Mouse (Mus musculus) midbrain, embryonic 12.5 days (tissue): ENCODE data around the gene Rbms3. TPM values are rescaled to one million over a fixed set of nuclear protein-coding genes. Genes with fewer than 3 reads are reported as not detected.

Source experiments
- ATAC-seq: fragments of 200-750 bp; cut with Nextera tagmentation; 2 replicates; pipeline ENCODE4 v1.8.0; 2017; ENCODE audit warnings: low read depth, moderate TSS enrichment, moderate library complexity; ENCODE audit not compliant: low FRiP score
- H3K27ac ChIP-seq: fragments of 300-500 bp; sonication (generic); replicated peaks from 2 replicates; pipeline ENCODE4 v1.5.1; 2016; ENCODE audit warnings: mild to moderate bottlenecking
- H3K27me3 ChIP-seq: fragments of 300-500 bp; sonication (generic); 2 replicates; pipeline ENCODE4 v1.6.1; 2016; ENCODE audit warnings: mild to moderate bottlenecking
- H3K36me3 ChIP-seq: fragments of 300-500 bp; sonication (generic); 2 replicates; pipeline ENCODE4 v1.6.1; 2016
- H3K4me1 ChIP-seq: fragments of 300-500 bp; sonication (generic); 2 replicates; pipeline ENCODE4 v1.6.1; 2016
- H3K4me2 ChIP-seq: fragments of 300-500 bp; sonication (generic); replicated peaks from 2 replicates; pipeline ENCODE4 v1.6.1; 2016; ENCODE audit warnings: mild to moderate bottlenecking, moderate library complexity
- H3K4me3 ChIP-seq: fragments of 300-500 bp; sonication (generic); 2 replicates; pipeline ENCODE4 v1.5.1; 2016; ENCODE audit warnings: mild to moderate bottlenecking
- H3K9ac ChIP-seq: fragments of 300-500 bp; sonication (generic); replicated peaks from 2 replicates; pipeline ENCODE4 v1.6.1; 2016; ENCODE audit warnings: mild to moderate bottlenecking, moderate library complexity
- H3K9me3 ChIP-seq: fragments of 300-500 bp; sonication (generic); 2 replicates; pipeline ENCODE4 v1.6.1; 2016; ENCODE audit warnings: mild to moderate bottlenecking
- WGBS: fragments of 180-500 bp; shearing (Covaris S2); methylation state at CpG from one replicate; pipeline ENCODE4 v1.1.7; 2016; 5-methylcytosine and 5-hydroxymethylcytosine counted together
- polyA plus RNA-seq: library from polyadenylated mRNA; unstranded; fragments of >200 nt; fragmentation: Nextera tagmentation; extraction: Ambion mirVana; gene quantifications from 2 replicates; pipeline ENCODE4 v1.2.1, GENCODE M21; 2016

The Rbms3 gene
- polyA plus RNA-seq, 1 experiment from 2014 or later = 25.8 TPM

DNA sequence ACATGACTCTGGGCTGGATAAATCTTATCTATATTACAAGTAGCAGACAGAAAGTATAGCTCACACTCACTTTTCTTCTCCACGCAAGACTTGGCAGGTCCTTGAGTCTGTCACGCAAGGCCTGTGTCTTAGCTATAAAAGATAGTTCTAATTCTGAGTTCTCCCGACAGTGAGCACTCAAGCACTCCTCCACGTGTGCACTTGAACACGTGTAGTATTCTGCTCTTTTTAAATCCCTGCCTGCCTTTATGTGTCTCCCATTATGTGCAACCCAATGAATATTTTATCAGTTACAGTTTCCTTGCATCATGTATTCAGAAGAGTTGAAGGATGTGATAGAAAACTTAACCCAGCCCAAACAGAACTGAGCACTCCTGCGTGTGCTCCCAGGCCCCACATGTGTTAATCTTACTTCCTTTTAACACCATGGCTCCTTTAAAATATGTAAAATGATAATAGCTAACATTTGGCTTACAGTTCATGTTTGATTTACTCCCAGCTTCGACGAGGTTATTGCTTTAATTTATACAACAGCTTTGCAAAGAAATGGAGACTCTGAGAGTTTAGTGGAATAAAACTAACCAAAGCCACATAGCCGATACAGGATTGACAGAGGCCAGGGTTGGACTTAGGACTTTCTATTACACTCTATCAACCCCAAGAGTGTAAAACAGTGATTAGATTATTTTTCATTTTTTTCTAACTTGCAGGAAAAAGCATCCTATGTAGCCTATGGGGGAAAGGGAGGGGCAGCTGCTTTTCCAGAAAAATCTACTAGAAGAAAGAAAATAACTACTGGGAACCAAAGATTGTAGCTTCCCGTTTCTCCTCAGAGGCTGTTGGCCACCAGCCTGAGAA is 749.9 kb downstream of the Rbms3 start:
- Histone ChIP-seq H3K4me3 (no peak overlapping the region), H3K4me2 (no peak overlapping the region), H3K27me3 (no peaks in the 10 kb centered on the region), H3K9ac (no peak overlapping the region), H3K4me1 (no peaks in the 10 kb centered on the region), H3K9me3 (peaks cover 3% of the 10 kb centered on the region; the same call in 1 of the 2 replicates), H3K27ac (no peak overlapping the region), H3K36me3 (no peaks in the 10 kb centered on the region)
- ATAC-seq = no peak
- 92% methylated on average over 10 of the region's 10 CpGs for WGBS

DNA sequence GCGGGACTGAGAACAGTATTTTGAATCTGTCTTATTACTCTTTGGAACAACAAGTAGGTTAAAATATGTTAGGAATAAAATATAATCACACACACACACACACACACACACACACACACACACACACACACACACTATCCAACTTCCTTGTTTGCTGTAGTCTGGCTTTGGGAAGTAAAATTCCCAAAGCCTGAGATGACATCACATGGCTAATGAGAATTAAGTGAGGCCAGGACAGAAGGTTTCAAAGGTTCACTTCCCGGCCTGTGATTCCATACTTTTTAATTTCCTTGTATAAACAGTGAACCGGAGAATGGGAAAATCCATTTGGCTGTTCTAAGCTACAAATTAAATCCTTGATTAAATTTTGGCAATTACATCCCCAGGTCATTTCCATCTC is 752.9 kb downstream of the Rbms3 start:
- no peak overlapping the region for H3K4me3 ChIP-seq
- H3K36me3 ChIP-seq = no peaks in the 10 kb centered on the region
- no peak overlapping the region for H3K27ac ChIP-seq
- no peak overlapping the region for H3K9ac ChIP-seq
- H3K4me2 ChIP-seq = no peak overlapping the region
- no peaks in the 10 kb centered on the region for H3K4me1 ChIP-seq
- H3K9me3 ChIP-seq = peaks cover 3% of the 10 kb centered on the region; the same call in 1 of the 2 replicates
- H3K27me3 ChIP-seq = no peaks in the 10 kb centered on the region
- ATAC-seq = no peak
- WGBS = 72% methylated on average over 3 of the region's 3 CpGs

DNA sequence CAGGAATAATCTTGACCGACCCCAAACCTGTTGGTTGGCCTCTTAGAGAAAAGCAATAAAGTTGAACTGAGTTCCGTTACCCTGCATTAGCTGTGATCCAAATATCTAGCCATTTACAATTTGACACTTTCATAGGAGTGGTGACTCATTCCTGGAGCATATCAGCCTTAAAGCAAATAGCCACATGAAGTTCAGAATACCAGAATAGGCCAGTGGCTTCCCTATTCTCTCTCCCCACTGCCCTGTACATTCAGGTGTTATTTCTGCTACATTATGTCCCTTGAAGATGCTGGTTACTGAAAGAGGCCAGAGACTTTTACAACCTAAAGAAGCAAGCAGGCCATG is 755.8 kb downstream of the Rbms3 start:
- no peak overlapping the region for H3K27ac ChIP-seq
- WGBS = 66% methylated on average over 2 of the region's 2 CpGs
- H3K9me3 ChIP-seq = peaks cover 3% of the 10 kb centered on the region; the same call in 1 of the 2 replicates
- H3K4me3 ChIP-seq = no peak overlapping the region
- H3K9ac ChIP-seq = no peak overlapping the region
- no peaks in the 10 kb centered on the region for H3K36me3 ChIP-seq
- H3K27me3 ChIP-seq = no peaks in the 10 kb centered on the region
- no peaks in the 10 kb centered on the region for H3K4me1 ChIP-seq
- H3K4me2 ChIP-seq = no peak overlapping the region
- no peak for ATAC-seq

DNA sequence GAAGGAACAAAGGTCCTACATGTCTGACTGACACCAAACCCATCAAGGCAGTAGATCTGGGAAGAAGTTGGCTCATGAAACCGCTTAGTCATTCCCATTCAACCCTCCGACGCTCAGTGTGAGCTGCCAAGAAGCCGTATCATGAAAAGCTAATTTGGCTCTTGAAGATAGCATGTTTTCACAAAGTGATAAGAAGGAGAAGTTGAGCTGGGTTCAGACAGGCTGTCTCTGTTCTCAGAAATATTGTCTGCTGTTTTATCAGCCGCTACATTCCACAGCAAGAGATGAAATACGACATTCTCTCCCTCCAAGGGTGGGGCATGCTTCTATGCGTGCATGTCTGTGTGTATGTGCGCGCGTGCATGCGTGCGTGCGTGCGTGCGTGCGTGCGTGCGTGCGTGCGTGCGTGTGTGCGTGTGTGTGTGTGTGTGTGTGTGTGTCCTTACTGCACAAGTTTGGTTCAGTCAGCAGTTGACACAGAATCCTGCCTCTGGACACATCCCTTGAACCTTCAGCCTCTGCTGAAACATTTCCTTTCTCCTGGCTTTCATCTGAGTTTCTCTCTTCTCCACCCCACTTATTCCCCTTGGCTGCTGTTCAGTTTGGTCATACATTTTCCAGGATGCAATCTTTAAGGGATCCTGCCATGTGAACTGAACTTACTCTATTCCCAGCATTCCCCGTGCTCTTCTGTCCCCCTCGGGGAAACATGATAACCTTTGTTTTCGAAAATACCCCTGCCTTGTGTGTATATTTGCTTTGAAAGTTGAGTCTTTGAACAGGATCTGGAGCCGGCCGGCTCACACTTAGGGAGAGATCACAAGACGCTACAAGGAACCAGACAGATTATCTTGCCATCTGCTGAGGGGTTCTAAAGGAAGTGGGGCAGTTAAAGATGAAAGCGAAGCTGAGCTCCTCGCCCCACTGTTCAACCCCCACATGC is 756.4 kb downstream of the Rbms3 start:
- Histone ChIP-seq H3K9ac (no peak overlapping the region), H3K4me2 (no peak overlapping the region), H3K27me3 (no peaks in the 10 kb centered on the region), H3K27ac (no peak overlapping the region), H3K9me3 (0 out of 2 replicates have a peak, but pooled peaks cover 3% of the 10 kb centered on the region), H3K4me3 (no peak overlapping the region), H3K36me3 (no peaks in the 10 kb centered on the region), H3K4me1 (no peaks in the 10 kb centered on the region)
- ATAC-seq = no peak
- 81% methylated on average over 30 of the region's 30 CpGs for WGBS

DNA sequence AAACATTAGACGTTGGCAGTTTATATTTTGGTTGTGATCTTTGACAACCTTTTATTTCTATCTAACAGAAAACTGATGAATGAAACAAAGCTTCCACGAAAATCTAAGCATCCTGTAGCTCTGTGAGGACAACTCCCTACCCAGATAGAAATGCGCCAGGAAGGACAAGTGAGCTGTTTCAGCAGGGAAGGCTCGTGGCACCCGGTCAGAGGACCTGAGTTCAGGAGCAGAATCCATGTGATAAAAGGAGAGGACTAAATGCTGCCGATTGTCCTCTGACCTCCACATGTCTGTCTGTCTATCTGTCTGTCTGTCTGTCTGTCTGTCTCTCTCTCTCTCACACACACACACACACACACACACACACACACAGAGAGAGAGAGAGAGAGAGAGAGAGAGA is 757.4 kb downstream of the Rbms3 start:
- no peak for ATAC-seq
- no peak overlapping the region for H3K4me2 ChIP-seq
- no peaks in the 10 kb centered on the region for H3K27me3 ChIP-seq
- 0 out of 2 replicates have a peak, but pooled peaks cover 3% of the 10 kb centered on the region for H3K9me3 ChIP-seq
- H3K36me3 ChIP-seq = no peaks in the 10 kb centered on the region
- WGBS = 88% methylated on average over 6 of the region's 6 CpGs
- H3K4me1 ChIP-seq = no peaks in the 10 kb centered on the region
- H3K27ac ChIP-seq = no peak overlapping the region
- no peak overlapping the region for H3K4me3 ChIP-seq
- H3K9ac ChIP-seq = no peak overlapping the region

DNA sequence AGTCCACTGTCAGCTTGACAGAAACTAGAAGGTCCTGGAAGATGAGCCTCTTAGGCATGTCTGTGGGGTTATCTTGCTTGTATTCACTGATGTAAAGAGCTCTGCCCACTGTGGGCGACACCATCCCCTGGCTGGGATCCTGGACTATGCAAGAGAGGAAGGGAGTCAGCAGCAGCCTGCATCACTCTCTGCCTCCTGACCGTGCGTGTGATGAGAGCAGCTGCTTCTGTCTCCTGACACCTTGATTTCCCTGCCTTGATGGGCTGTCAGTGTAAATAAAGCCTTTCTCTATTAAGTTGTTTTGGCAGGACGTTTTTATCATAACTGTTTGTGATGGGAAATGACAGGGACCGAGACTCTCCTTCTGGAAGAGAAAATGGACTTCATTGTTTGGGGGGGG is 758.1 kb downstream of the Rbms3 start:
- Histone ChIP-seq H3K4me2 (no peak overlapping the region), H3K9ac (no peak overlapping the region), H3K4me3 (no peak overlapping the region), H3K9me3 (0 out of 2 replicates have a peak, but pooled peaks cover 3% of the 10 kb centered on the region), H3K27ac (no peak overlapping the region), H3K36me3 (no peaks in the 10 kb centered on the region), H3K4me1 (no peaks in the 10 kb centered on the region), H3K27me3 (no peaks in the 10 kb centered on the region)
- ATAC-seq = no peak
- 93% methylated on average over 5 of the region's 5 CpGs for WGBS

DNA sequence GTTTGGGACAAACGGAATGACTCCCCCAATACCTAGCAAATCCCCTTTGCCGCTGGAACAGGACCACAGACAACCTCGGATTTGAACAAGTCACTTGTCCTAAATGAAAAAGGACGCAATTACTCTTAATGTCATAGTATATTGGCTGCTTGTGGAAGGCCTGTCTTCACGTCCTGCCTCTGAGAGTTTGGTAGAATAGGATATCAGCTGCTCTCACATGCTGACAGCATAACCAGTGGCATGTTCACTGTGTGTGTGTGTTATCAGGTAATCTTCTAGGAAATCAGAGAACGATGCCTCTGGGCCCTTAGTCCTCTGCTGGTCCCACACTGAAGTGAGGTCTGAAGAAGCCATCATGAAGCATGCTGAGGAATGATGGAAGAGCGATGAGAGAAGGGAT is 763.7 kb downstream of the Rbms3 start:
- Histone ChIP-seq H3K9ac (no peak overlapping the region), H3K4me1 (no peaks in the 10 kb centered on the region), H3K27me3 (no peaks in the 10 kb centered on the region), H3K9me3 (no peaks in the 10 kb centered on the region), H3K27ac (no peak overlapping the region), H3K36me3 (no peaks in the 10 kb centered on the region), H3K4me2 (no peak overlapping the region), H3K4me3 (no peak overlapping the region)
- 93% methylated on average over 7 of the region's 7 CpGs for WGBS
- ATAC-seq = no peak

DNA sequence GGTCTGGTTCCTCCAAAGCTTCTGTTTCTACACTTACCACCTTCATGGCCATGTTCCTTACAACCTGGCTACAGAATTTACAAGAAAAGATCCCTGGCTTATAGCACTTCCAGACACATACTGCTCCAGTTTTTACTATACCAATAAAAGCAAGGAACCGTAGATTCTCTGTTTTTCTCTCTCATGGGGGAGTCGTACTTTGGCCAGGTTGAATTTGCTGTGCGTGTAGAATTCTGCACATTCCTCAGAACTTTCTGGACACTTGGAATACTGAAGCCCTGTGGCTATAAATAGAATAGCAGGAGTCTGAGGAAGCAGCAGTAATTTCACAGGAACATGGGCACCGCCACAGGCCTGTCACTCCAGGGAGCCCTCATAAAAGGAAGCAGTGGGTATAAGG is 766.1 kb downstream of the Rbms3 start:
- H3K27ac ChIP-seq = no peak overlapping the region
- H3K4me3 ChIP-seq = no peak overlapping the region
- H3K4me1 ChIP-seq = no peaks in the 10 kb centered on the region
- WGBS = 81% methylated on average over 4 of the region's 4 CpGs
- ATAC-seq = no peak
- H3K9me3 ChIP-seq = no peaks in the 10 kb centered on the region
- H3K9ac ChIP-seq = no peak overlapping the region
- H3K4me2 ChIP-seq = no peak overlapping the region
- no peaks in the 10 kb centered on the region for H3K36me3 ChIP-seq
- H3K27me3 ChIP-seq = no peaks in the 10 kb centered on the region

DNA sequence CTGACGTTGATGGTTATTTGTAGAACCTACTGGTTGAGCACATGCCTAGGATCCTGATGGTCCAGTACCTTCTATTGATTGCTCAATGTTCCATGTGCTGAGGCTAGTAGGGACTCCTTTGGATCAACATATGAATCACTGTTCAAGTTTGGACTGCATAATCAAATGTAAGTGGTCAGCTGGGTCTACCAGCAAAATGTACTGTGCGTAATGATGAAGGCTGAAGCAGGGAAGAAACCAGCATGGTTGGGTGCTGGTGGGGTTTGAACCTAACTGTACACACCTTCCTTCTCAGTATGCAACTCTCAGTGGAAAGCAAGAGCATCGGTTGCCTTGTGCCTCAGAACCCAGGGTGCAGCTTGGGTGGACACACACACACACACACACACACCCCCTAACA is 767.4 kb downstream of the Rbms3 start:
- 92% methylated on average over 3 of the region's 3 CpGs for WGBS
- Histone ChIP-seq H3K27ac (no peak overlapping the region), H3K9ac (no peak overlapping the region), H3K4me1 (no peaks in the 10 kb centered on the region), H3K27me3 (no peaks in the 10 kb centered on the region), H3K4me3 (no peak overlapping the region), H3K4me2 (no peak overlapping the region), H3K9me3 (no peaks in the 10 kb centered on the region), H3K36me3 (no peaks in the 10 kb centered on the region)
- ATAC-seq = no peak

DNA sequence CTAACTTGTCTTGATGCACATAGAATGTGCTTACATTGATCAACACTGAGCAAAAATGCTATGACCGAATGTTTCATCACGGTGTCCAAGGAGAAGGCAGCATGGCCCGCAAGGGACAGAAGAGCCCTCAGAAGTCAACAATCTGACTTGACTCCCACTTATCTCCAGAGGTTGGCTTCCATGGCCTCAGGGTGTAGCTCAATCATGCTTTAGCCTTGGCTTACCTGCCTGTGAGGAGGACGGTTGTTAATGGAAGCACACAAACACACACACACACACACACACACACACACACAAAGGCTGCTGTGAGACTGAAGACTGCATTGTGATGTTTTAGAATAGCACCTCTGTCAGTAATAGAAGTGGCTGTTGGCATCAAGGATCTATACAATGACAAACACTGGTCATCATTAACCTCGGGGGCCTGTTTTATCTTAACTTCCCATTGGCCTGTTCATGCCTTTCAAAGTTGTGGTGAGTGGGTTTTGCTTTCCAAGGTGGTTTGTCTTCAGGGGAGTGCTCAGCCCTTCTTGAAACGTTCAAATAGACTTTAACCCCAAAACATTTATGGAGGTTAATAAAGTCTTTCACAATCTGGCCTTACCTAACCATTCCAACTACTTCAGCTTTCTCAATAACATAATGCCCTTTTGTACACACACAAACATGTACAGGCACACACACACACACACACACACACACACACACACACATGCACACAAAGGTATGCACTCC is 771.7 kb downstream of the Rbms3 start:
- H3K4me3 ChIP-seq = no peak overlapping the region
- ATAC-seq = no peak
- WGBS = 92% methylated on average over 6 of the region's 6 CpGs
- H3K36me3 ChIP-seq = no peaks in the 10 kb centered on the region
- no peaks in the 10 kb centered on the region for H3K4me1 ChIP-seq
- no peaks in the 10 kb centered on the region for H3K9me3 ChIP-seq
- no peaks in the 10 kb centered on the region for H3K27me3 ChIP-seq
- H3K9ac ChIP-seq = no peak overlapping the region
- H3K4me2 ChIP-seq = no peak overlapping the region
- no peak overlapping the region for H3K27ac ChIP-seq

DNA sequence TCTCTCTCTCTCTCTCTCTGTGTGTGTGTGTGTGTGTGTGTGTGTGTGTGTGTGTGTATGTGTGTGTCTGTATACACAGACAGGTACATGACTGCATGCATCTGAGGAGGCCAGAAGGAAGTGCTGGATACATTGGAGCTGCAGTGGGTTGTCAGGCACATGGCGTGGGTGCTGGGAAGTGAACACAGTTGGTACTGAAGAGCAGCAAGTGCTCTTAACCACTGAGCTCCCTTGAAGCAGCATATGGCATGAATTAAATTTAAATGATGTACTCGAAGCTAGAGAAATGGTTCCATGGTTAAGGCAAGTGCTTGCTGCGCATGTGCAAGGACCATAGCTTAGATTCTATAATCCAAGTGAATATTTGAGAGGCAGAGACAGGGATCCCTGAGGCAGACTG is 772.6 kb downstream of the Rbms3 start:
- no peak overlapping the region for H3K27ac ChIP-seq
- WGBS = 89% methylated on average over 3 of the region's 3 CpGs
- H3K4me1 ChIP-seq = no peaks in the 10 kb centered on the region
- no peak overlapping the region for H3K4me3 ChIP-seq
- H3K36me3 ChIP-seq = no peaks in the 10 kb centered on the region
- no peak for ATAC-seq
- no peaks in the 10 kb centered on the region for H3K27me3 ChIP-seq
- no peaks in the 10 kb centered on the region for H3K9me3 ChIP-seq
- H3K9ac ChIP-seq = no peak overlapping the region
- H3K4me2 ChIP-seq = no peak overlapping the region

DNA sequence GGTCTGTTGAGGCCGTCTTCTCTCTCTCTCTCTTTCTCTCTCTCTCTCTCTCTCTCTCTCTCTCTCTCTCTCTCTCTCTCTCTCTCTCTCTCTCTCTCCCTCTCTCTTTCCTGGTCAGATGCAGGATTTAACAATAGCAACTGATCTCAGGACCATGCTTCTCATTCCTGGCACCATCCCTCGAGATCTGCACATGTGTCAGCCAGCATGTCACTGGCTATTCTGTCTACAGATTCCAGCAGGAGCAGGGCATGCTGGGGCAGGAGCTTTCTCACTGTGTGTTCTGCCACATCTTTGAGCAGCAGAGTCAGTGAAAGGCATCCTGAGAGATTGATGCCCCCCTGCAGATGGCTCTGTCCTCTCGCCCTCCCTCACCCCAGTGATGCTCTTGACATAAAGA is 774.0 kb downstream of the Rbms3 start:
- Histone ChIP-seq H3K4me3 (no peak overlapping the region), H3K4me2 (no peak overlapping the region), H3K4me1 (no peaks in the 10 kb centered on the region), H3K36me3 (no peaks in the 10 kb centered on the region), H3K9ac (no peak overlapping the region), H3K9me3 (no peaks in the 10 kb centered on the region), H3K27me3 (no peaks in the 10 kb centered on the region), H3K27ac (no peak overlapping the region)
- 51% methylated on average over 3 of the region's 3 CpGs for WGBS
- ATAC-seq = no peak
